Mouse (Mus musculus) monocyte, adult 2 months (primary cell): Measurements from ENCODE around the gene Dock4.

Experiments used
- DNase-seq, 2 experiments: peaks; one replicate each; pipeline ENCODE4 v3.0.0; 2022; ENCODE audit warnings: low spot score in 2 of 2, low read depth in 1 of 2

Gene Dock4

GRCm38 (mm10) chr12:40818046-40818708, 372.4 kb downstream of the Dock4 start:
- no peak for DNase-seq

GRCm38 (mm10) chr12:40823631-40824030, 377.9 kb downstream of the Dock4 start:
- no peak for DNase-seq

GRCm38 (mm10) chr12:40824251-40824650, 378.5 kb downstream of the Dock4 start:
- no peak for DNase-seq

- DNase-seq, result no peak
These were observed 380.2 kb downstream of the Dock4 start for GRCm38 (mm10) chr12:40825935-40826460.

GRCm38 (mm10) chr12:40826491-40826890, 380.7 kb downstream of the Dock4 start:
- DNase-seq, result no peak

- DNase-seq, result no peak
These were observed 382.3 kb downstream of the Dock4 start for GRCm38 (mm10) chr12:40828025-40828424.

- DNase-seq, result no peak
These were observed 383.5 kb downstream of the Dock4 start for GRCm38 (mm10) chr12:40829269-40829668.

GRCm38 (mm10) chr12:40832157-40832556, 386.4 kb downstream of the Dock4 start:
- no peak for DNase-seq

GRCm38 (mm10) chr12:40836924-40837323, 391.2 kb downstream of the Dock4 start:
- DNase-seq, result no peak

GRCm38 (mm10) chr12:40837597-40838337, 392.0 kb downstream of the Dock4 start:
- DNase-seq, result no peak

GRCm38 (mm10) chr12:40838338-40838695, 392.6 kb downstream of the Dock4 start:
- no peak for DNase-seq

- no peak for DNase-seq
These were observed 393.2 kb downstream of the Dock4 start for GRCm38 (mm10) chr12:40838940-40839339.

- no peak for DNase-seq
These were observed 394.1 kb downstream of the Dock4 start for GRCm38 (mm10) chr12:40839817-40840216.

GRCm38 (mm10) chr12:40842251-40842988, 396.7 kb downstream of the Dock4 start:
- DNase-seq, result no peak

GRCm38 (mm10) chr12:40842991-40843390, 397.2 kb downstream of the Dock4 start:
- DNase-seq, result no peak

- no peak for DNase-seq
These were observed 397.8 kb downstream of the Dock4 start for GRCm38 (mm10) chr12:40843474-40844080.

GRCm38 (mm10) chr12:40844324-40844723, 398.6 kb downstream of the Dock4 start:
- DNase-seq, result no peak

- DNase-seq, result no peak
These were observed 409.1 kb downstream of the Dock4 start for GRCm38 (mm10) chr12:40854705-40855367.

GRCm38 (mm10) chr12:40857466-40857865, 411.7 kb downstream of the Dock4 start:
- DNase-seq, result no peak

GRCm38 (mm10) chr12:40858763-40859162, 413.0 kb downstream of the Dock4 start:
- DNase-seq, result peak in 1 of 2 experiments; percentile 2

- no peak for DNase-seq
These were observed 424.6 kb downstream of the Dock4 start for GRCm38 (mm10) chr12:40870387-40870786.
